Mouse (Mus musculus) CH12.LX (cell line): ENCODE measurements around the gene Atad1. TPM values are rescaled to one million over a fixed set of nuclear protein-coding genes. Genes with fewer than 3 reads are reported as not detected.

ENCODE experiments used
- DNase-seq: peaks from one replicate; pipeline ENCODE4 v3.0.0-alpha.2; 2013; ENCODE audit errors: extremely low read depth
- H3K27ac ChIP-seq: 2 replicates; pipeline ENCODE4 v1.5.1; 2012; ENCODE audit warnings: low read depth, mild to moderate bottlenecking, control low read depth, moderate library complexity; ENCODE audit not compliant: insufficient read depth
- H3K27me3 ChIP-seq: replicated peaks from 2 replicates; pipeline ENCODE3; 2012; ENCODE audit warnings: inconsistent platforms
- H3K36me3 ChIP-seq, 2 experiments: replicated peaks in 1 of 2; 2 replicates each; pipeline versions ENCODE3 to v1.6.1; 2012; ENCODE audit warnings: inconsistent platforms in 1 of 2, low read length in 1 of 2, mild to moderate bottlenecking in 1 of 2, mixed read lengths in 1 of 2, moderate library complexity in 1 of 2; ENCODE audit not compliant: control insufficient read depth in 1 of 2, insufficient read depth in 1 of 2
- H3K4me1 ChIP-seq, 2 experiments: 2 replicates each; pipeline ENCODE4 v1.6.1; 2012; ENCODE audit warnings: inconsistent platforms in 1 of 2, moderate library complexity in 1 of 2; ENCODE audit not compliant: insufficient read depth in 2 of 2, control insufficient read depth in 1 of 2
- H3K4me2 ChIP-seq: 2 replicates; pipeline ENCODE4 v1.6.1; 2012; ENCODE audit warnings: low read depth, mild to moderate bottlenecking, control low read depth; ENCODE audit not compliant: poor library complexity, insufficient read depth, severe bottlenecking
- H3K4me3 ChIP-seq, 3 experiments: fragments of 150-350 bp in 1 of 3; sonication (generic) in 1 of 3; replicated peaks in 1 of 3; 2 replicates each; pipeline versions ENCODE3 to v1.5.1; 2011 to 2012; ENCODE audit warnings: low read depth in 2 of 3, low read length in 2 of 3, mild to moderate bottlenecking in 2 of 3, moderate library complexity in 2 of 3, control low read depth in 1 of 3, improper control_type of control experiment in 1 of 3, inconsistent platforms in 1 of 3, mixed read lengths in 1 of 3; ENCODE audit not compliant: poor library complexity in 1 of 3
- H3K79me2 ChIP-seq: replicated peaks from 2 replicates; pipeline ENCODE4 v1.6.1; 2012; ENCODE audit warnings: mild to moderate bottlenecking, moderate library complexity; ENCODE audit not compliant: control insufficient read depth, poor library complexity, insufficient read depth, severe bottlenecking; ENCODE audit errors: extremely low read depth
- H3K9ac ChIP-seq: 2 replicates; pipeline ENCODE4 v1.6.1; 2012; ENCODE audit warnings: low read depth, mild to moderate bottlenecking, control low read depth, moderate library complexity; ENCODE audit not compliant: insufficient read depth
- H3K9me3 ChIP-seq: replicated peaks from 2 replicates; pipeline ENCODE3; 2012; ENCODE audit warnings: low read length, inconsistent platforms, mixed read lengths
- BHLHE40 ChIP-seq: IDR thresholded peaks from 2 replicates; pipeline ENCODE4 v1.6.1; 2011; ENCODE audit warnings: mild to moderate bottlenecking, low read depth, low read length, improper control_type of control experiment
- CTCF ChIP-seq, 2 experiments: IDR thresholded peaks in 1 of 2; conservative IDR thresholded peaks in 1 of 2; 2 replicates each; pipeline ENCODE4 v1.5.1; 2011 to 2012; ENCODE audit warnings: low read depth in 2 of 2, low read length in 2 of 2, improper control_type of control experiment in 1 of 2, inconsistent platforms in 1 of 2, mild to moderate bottlenecking in 1 of 2, moderate library complexity in 1 of 2
- E2F4 ChIP-seq: IDR thresholded peaks from 2 replicates; pipeline ENCODE4 v1.6.1; 2011; ENCODE audit warnings: low read depth, low read length, improper control_type of control experiment; ENCODE audit not compliant: insufficient replicate concordance
- GABPA ChIP-seq: IDR thresholded peaks from 2 replicates; pipeline ENCODE4 v1.6.1; 2012; ENCODE audit warnings: low read depth, low read length, improper control_type of control experiment, inconsistent platforms; ENCODE audit not compliant: insufficient replicate concordance
- HCFC1 ChIP-seq: IDR thresholded peaks from 2 replicates; pipeline ENCODE4 v1.6.1; 2012; ENCODE audit warnings: low read depth, mild to moderate bottlenecking, inconsistent platforms, low read length, improper control_type of control experiment
- IRF4 ChIP-seq: IDR thresholded peaks from 2 replicates; pipeline ENCODE4 v1.6.1; 2014; ENCODE audit warnings: low read depth, mild to moderate bottlenecking, inconsistent platforms, low read length, improper control_type of control experiment
- JUN ChIP-seq: IDR thresholded peaks from 2 replicates; pipeline ENCODE4 v1.6.1; 2011; ENCODE audit warnings: low read depth, mild to moderate bottlenecking, low read length, improper control_type of control experiment, moderate library complexity; ENCODE audit not compliant: insufficient read depth
- JUND ChIP-seq: conservative IDR thresholded peaks from 2 replicates; pipeline ENCODE4 v1.6.1; 2011; ENCODE audit warnings: low read depth, low read length, improper control_type of control experiment
- KAT2A ChIP-seq: IDR thresholded peaks from 2 replicates; pipeline ENCODE4 v1.6.1; 2012; ENCODE audit warnings: low read length, improper control_type of control experiment, inconsistent platforms; ENCODE audit not compliant: insufficient replicate concordance
- MAFK ChIP-seq: IDR thresholded peaks from 2 replicates; pipeline ENCODE4 v1.6.1; 2011; ENCODE audit warnings: low read length, improper control_type of control experiment; ENCODE audit not compliant: insufficient replicate concordance
- MAZ ChIP-seq: IDR thresholded peaks from 2 replicates; pipeline ENCODE4 v1.6.1; 2012; ENCODE audit warnings: low read depth, mild to moderate bottlenecking, inconsistent platforms, low read length, improper control_type of control experiment, moderate library complexity
- MXI1 ChIP-seq: IDR thresholded peaks from 2 replicates; pipeline ENCODE4 v1.6.1; 2011; ENCODE audit warnings: mild to moderate bottlenecking, low read depth, low read length, improper control_type of control experiment
- MYC ChIP-seq: IDR thresholded peaks from 2 replicates; pipeline ENCODE4 v1.6.1; 2011; ENCODE audit warnings: low read depth, mild to moderate bottlenecking, improper control_type of control experiment, low read length
- NRF1 ChIP-seq: IDR thresholded peaks from 2 replicates; pipeline ENCODE4 v1.6.1; 2014; ENCODE audit warnings: low read depth, mild to moderate bottlenecking, inconsistent platforms, low read length, improper control_type of control experiment, moderate library complexity
- PAX5 ChIP-seq: IDR thresholded peaks from 2 replicates; pipeline ENCODE4 v1.6.1; 2012; ENCODE audit warnings: low read length, inconsistent platforms, mixed read lengths
- POLR2A ChIP-seq: IDR thresholded peaks from 2 replicates; pipeline ENCODE4 v1.6.1; 2011; ENCODE audit warnings: low read depth, mild to moderate bottlenecking, improper control_type of control experiment, low read length
- POLR2AphosphoS2 ChIP-seq: IDR thresholded peaks from 2 replicates; pipeline ENCODE4 v1.6.1; 2011; ENCODE audit warnings: low read depth, low read length, improper control_type of control experiment
- RCOR1 ChIP-seq: conservative IDR thresholded peaks from 2 replicates; pipeline ENCODE4 v1.6.1; 2012; ENCODE audit warnings: low read depth, mild to moderate bottlenecking, inconsistent platforms, low read length, improper control_type of control experiment
- SIN3A ChIP-seq: IDR thresholded peaks from 2 replicates; pipeline ENCODE4 v1.6.1; 2012; ENCODE audit warnings: low read length, improper control_type of control experiment, inconsistent platforms
- TCF12 ChIP-seq: IDR thresholded peaks from 2 replicates; pipeline ENCODE4 v1.6.1; 2014; ENCODE audit warnings: low read depth, mild to moderate bottlenecking, inconsistent platforms, low read length, improper control_type of control experiment
- UBTF ChIP-seq: IDR thresholded peaks from 2 replicates; pipeline ENCODE4 v1.6.1; 2012; ENCODE audit warnings: low read depth, mild to moderate bottlenecking, inconsistent platforms, low read length, improper control_type of control experiment, moderate library complexity
- USF1 ChIP-seq: IDR thresholded peaks from 2 replicates; pipeline ENCODE4 v1.6.1; 2014; ENCODE audit warnings: low read depth, mild to moderate bottlenecking, inconsistent platforms, low read length, improper control_type of control experiment
- ZNF384 ChIP-seq: IDR thresholded peaks from 2 replicates; pipeline ENCODE4 v1.6.1; 2012; ENCODE audit warnings: low read depth, low read length, improper control_type of control experiment, inconsistent platforms
- dilution Hi-C: fragments of 300-500 bp; cut with MboI; formaldehyde crosslinking; loops from 2 replicates; pipeline ENCODE4 v1.14.3; 2020; ENCODE audit warnings: low sequenced_read_pairs; ENCODE audit not compliant: extremely low pct_unique_long_range_greater_than_20kb, extremely low pct_ligation_motif_present
- in situ Hi-C: fragments of 300-500 bp; cut with MboI; formaldehyde crosslinking; loops from 3 replicates; pipeline ENCODE4 v1.14.3; 2019; ENCODE audit warnings: low sequenced_read_pairs, low pct_ligation_motif_present, low pct_unique_long_range_greater_than_20kb, mixed read lengths
- polyA plus RNA-seq: library from polyadenylated mRNA; unstranded; fragments of >175 nt; gene quantifications from 2 replicates; pipeline ENCODE4 v1.2.1, GENCODE M21; 2012; ENCODE audit warnings: low read depth; ENCODE audit not compliant: insufficient read length
- total RNA-seq, 2 experiments: library from RNA; depleted of rRNA; stranded (reverse); fragments of 300-350 nt in 1 of 2; fragments of >200 nt in 1 of 2; gene quantifications; 2 replicates each; pipeline ENCODE4 v1.2.3; 2012 to 2014

Gene Atad1
- total and polyA plus RNA-seq, 3 experiments, result 78.5 to 268 (median 103) TPM

DNA sequence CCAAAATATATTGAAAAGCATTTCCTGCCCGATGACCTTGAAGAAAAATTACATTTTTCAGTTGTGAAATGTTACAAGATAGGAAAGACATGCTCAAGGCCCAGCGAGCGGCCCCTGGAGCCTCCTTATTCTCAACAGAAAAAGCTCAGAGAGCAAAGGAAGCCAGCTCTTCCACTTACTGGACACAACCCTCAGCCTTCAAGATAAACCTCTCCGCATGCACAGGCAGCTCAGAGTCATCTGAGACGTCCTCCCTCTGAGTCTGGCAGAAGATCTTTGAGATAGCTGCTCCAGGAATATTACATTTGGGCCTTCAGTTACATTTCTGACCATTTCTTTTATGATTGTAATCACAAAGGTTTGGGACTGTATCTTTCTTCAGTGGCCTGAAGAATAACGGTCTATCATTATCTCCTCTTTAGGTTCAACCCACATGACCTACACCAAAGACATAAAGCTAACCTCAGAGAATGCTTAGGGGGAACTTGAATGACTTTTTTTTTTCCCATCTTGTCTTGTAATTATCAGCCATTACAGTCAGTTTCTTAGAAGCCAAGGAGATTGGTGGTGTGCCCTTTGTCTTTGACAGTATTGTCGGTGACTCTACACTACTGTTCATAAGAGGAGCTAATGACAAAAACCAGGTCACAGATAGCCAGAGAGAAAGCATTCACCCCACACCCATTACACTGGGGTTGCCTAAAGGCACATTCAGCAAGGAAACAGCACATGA, 85.8 kb downstream of the Atad1 start:
- no peak for DNase-seq
- H3K27me3 ChIP-seq, result no peaks in the 10 kb centered on the region
- dilution Hi-C loops, result no loop called here
- H3K4me3 ChIP-seq, result no peak overlapping the region
- no peaks in the 10 kb centered on the region for H3K79me2 ChIP-seq
- H3K27ac ChIP-seq, result no peak overlapping the region
- H3K36me3 ChIP-seq, result no peaks in the 10 kb centered on the region
- H3K9me3 ChIP-seq, result no peaks in the 10 kb centered on the region
- H3K4me2 ChIP-seq, result no peak overlapping the region
- TF ChIP-seq ZNF384 (no peak), POLR2A (no peak), GABPA (no peak), CTCF (conservative IDR thresholded peaks at IDR 0.05 in 1 of 2, IDR thresholded peaks at IDR 0.05 in 1 of 2; ENCODE audit: low read depth in 2 of 2, low read length in 2 of 2) (no peak), MAZ (no peak), MAFK (no peak), USF1 (no peak), HCFC1 (no peak)
- H3K4me1 ChIP-seq, result peaks cover 0 to 8% of the 10 kb centered on the region in 2 experiments; a peak in 2 of 4 replicates
- in situ Hi-C loops, result no loop called here
- H3K9ac ChIP-seq, result no peak overlapping the region

DNA sequence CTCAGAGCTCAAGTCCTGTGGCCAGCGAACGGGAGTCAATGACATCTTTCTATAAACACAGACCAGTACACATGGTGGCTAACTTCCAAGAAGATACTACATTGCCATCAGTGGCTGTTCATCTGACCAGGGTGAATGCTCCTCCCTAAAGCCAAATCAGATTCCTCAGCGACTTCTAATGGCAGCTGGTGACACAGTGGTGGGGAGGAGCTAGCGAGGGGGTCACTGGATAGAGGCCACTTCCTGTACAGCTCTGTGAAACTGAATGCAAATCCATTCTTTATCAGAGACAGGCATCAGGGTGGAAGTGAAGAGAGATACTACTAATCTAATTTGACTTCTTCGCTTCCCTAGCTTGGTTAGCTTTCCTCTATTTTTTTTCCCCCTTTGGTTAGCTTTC, 86.5 kb downstream of the Atad1 start:
- in situ Hi-C loops (no loop called here), dilution Hi-C loops (no loop called here)
- peaks cover 0 to 8% of the 10 kb centered on the region in 2 experiments; a peak in 2 of 4 replicates for H3K4me1 ChIP-seq
- H3K9ac ChIP-seq, result no peak overlapping the region
- DNase-seq, result peak; percentile 17
- H3K9me3 ChIP-seq, result no peaks in the 10 kb centered on the region
- no peaks in the 10 kb centered on the region for H3K36me3 ChIP-seq
- H3K4me2 ChIP-seq, result no peak overlapping the region
- TF ChIP-seq KAT2A (no peak), USF1 (no peak), E2F4 (no peak), GABPA (no peak), NRF1 (no peak), MAZ (no peak), MYC (no peak), BHLHE40 (no peak)
- no peak overlapping the region for H3K4me3 ChIP-seq
- H3K27me3 ChIP-seq, result no peaks in the 10 kb centered on the region
- no peak overlapping the region for H3K27ac ChIP-seq
- no peaks in the 10 kb centered on the region for H3K79me2 ChIP-seq

DNA sequence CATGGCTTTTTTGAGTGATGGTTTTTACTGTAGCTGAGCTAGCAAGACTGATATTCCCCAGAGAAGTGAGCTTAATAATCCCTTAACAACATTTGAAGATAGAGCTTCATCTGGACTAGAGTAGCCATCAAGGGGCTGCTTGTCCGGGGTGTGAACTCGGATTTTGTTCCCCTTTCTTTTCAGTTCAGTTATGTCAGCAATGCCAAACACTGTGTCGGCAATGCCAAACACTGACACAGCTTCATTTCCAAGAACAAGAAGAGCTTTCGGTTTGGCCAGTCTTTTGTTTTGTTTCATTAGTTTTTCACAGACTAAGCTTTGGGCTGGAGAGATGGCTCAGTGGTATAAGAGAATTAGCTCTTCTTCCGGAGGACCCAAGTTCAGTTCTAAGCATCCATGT, 88.5 kb downstream of the Atad1 start:
- Histone ChIP-seq H3K36me3 (no peaks in the 10 kb centered on the region), H3K27me3 (no peaks in the 10 kb centered on the region), H3K4me3 (no peak overlapping the region), H3K4me1 (peaks cover 0 to 8% of the 10 kb centered on the region in 2 experiments; a peak in 2 of 4 replicates), H3K27ac (no peak overlapping the region), H3K79me2 (no peaks in the 10 kb centered on the region), H3K9ac (no peak overlapping the region), H3K9me3 (no peaks in the 10 kb centered on the region)
- in situ Hi-C loops, result no loop called here
- DNase-seq, result no peak
- no peak for TF ChIP-seq POLR2A
- no peak for TF ChIP-seq SIN3A
- no peak for TF ChIP-seq RCOR1
- no peak for TF ChIP-seq HCFC1
- no peak for TF ChIP-seq TCF12
- TF ChIP-seq MXI1, result no peak
- TF ChIP-seq PAX5, result no peak
- no peak for TF ChIP-seq UBTF
- TF ChIP-seq POLR2AphosphoS2, result no peak
- TF ChIP-seq IRF4, result no peak
- no peak for TF ChIP-seq USF1
- TF ChIP-seq JUND, result no peak
- TF ChIP-seq NRF1, result no peak
- TF ChIP-seq KAT2A, result no peak
- no peak for TF ChIP-seq MYC
- no peak for TF ChIP-seq JUN
- TF ChIP-seq, all 38 proteins: peak for 0
- no peak overlapping the region for H3K4me2 ChIP-seq
- dilution Hi-C loops, result no loop called here
